Mouse (Mus musculus) midbrain, embryonic 10.5 days (tissue): ENCODE data around the gene Akain1. TPM values are rescaled to one million over a fixed set of nuclear protein-coding genes. Genes with fewer than 3 reads are reported as not detected.
A peak's percentile ranks its signal among the peaks of the same experiment; 100 is the strongest.

Source experiments
- DNase-seq: peaks from one replicate; pipeline ENCODE4 v3.0.0-alpha.2; 2017; ENCODE audit warnings: low spot score
- H3K27ac ChIP-seq: fragments of 300-500 bp; sonication (generic); replicated peaks from 2 replicates; pipeline ENCODE4 v1.5.1; 2016; ENCODE audit warnings: mild to moderate bottlenecking
- H3K27me3 ChIP-seq: fragments of 300-500 bp; sonication (generic); 2 replicates; pipeline ENCODE4 v1.6.1; 2016; ENCODE audit warnings: low read depth, mild to moderate bottlenecking; ENCODE audit not compliant: poor library complexity, severe bottlenecking
- H3K36me3 ChIP-seq: fragments of 300-500 bp; sonication (generic); 2 replicates; pipeline ENCODE4 v1.6.1; 2016; ENCODE audit warnings: mild to moderate bottlenecking, moderate library complexity
- H3K4me1 ChIP-seq: fragments of 300-500 bp; sonication (generic); 2 replicates; pipeline ENCODE4 v1.6.1; 2016
- H3K4me3 ChIP-seq: fragments of 300-500 bp; sonication (generic); 2 replicates; pipeline ENCODE4 v1.5.1; 2016; ENCODE audit warnings: mild to moderate bottlenecking, moderate library complexity
- H3K9me3 ChIP-seq: fragments of 300-500 bp; sonication (generic); replicated peaks from 2 replicates; pipeline ENCODE4 v1.6.1; 2016; ENCODE audit warnings: mild to moderate bottlenecking
- WGBS: fragments of 180-500 bp; shearing (Covaris S2); methylation state at CpG from one replicate; pipeline ENCODE4 v1.1.7; 2016; 5-methylcytosine and 5-hydroxymethylcytosine counted together
- polyA plus RNA-seq: library from polyadenylated mRNA; unstranded; fragments of >200 nt; fragmentation: Nextera tagmentation; extraction: Ambion mirVana; gene quantifications from 2 replicates; pipeline ENCODE4 v1.2.1, GENCODE M21; 2016

The Akain1 gene
- 0.05 TPM in 1 of 2 replicates, not detected in the other for polyA plus RNA-seq

GRCm38 (mm10) chr17:69438990-69439491, at the start of gene Akain1:
Gene Akain1 (plus strand): TSS chr17:69439326.
- peak; percentile 79 for DNase-seq
- H3K27ac ChIP-seq, result no peak within 1 kb of the TSS
- H3K27me3 ChIP-seq, result peaks cover 54% of the 10 kb centered on the region
- no peaks in the 10 kb centered on the region for H3K9me3 ChIP-seq
- 1% methylated on average over 42 of the region's 44 CpGs for whole genome bisulfite sequencing
- peak within 1 kb of the TSS; percentile 56 for H3K4me3 ChIP-seq
- H3K4me1 ChIP-seq, result peaks cover 19% of the 10 kb centered on the region
- H3K36me3 ChIP-seq, result no peaks in the 10 kb centered on the region

GRCm38 (mm10) chr17:69396147-69397033, 42.7 kb upstream of the Akain1 start:
- Histone ChIP-seq H3K27me3 (no peaks in the 10 kb centered on the region), H3K4me3 (no peak overlapping the region), H3K9me3 (no peaks in the 10 kb centered on the region), H3K4me1 (no peaks in the 10 kb centered on the region), H3K36me3 (peaks cover 4% of the 10 kb centered on the region; the same call in 1 of the 2 replicates), H3K27ac (no peak overlapping the region)
- peak; percentile 19 for DNase-seq
- WGBS, result 39% methylated on average over 14 of the region's 16 CpGs

- no peak overlapping the region for H3K27ac ChIP-seq
- H3K36me3 ChIP-seq, result no peaks in the 10 kb centered on the region
- no peak for DNase-seq
- H3K9me3 ChIP-seq, result no peaks in the 10 kb centered on the region
- no peaks in the 10 kb centered on the region for H3K27me3 ChIP-seq
- H3K4me1 ChIP-seq, result no peaks in the 10 kb centered on the region
- no peak overlapping the region for H3K4me3 ChIP-seq
- 67% methylated on average over 5 of the region's 5 CpGs for WGBS
Measured at GRCm38 (mm10) chr17:69397163-69397562, 42.0 kb upstream of the Akain1 start.

- Histone ChIP-seq H3K4me3 (no peak overlapping the region), H3K27ac (no peak overlapping the region), H3K27me3 (no peaks in the 10 kb centered on the region), H3K36me3 (no peaks in the 10 kb centered on the region), H3K9me3 (no peaks in the 10 kb centered on the region), H3K4me1 (no peaks in the 10 kb centered on the region)
- DNase-seq, result no peak
Measured at GRCm38 (mm10) chr17:69398092-69398491, 41.0 kb upstream of the Akain1 start.

GRCm38 (mm10) chr17:69401146-69401545, 38.0 kb upstream of the Akain1 start:
- Histone ChIP-seq H3K4me3 (no peak overlapping the region), H3K36me3 (no peaks in the 10 kb centered on the region), H3K27me3 (no peaks in the 10 kb centered on the region), H3K9me3 (no peaks in the 10 kb centered on the region), H3K4me1 (no peaks in the 10 kb centered on the region), H3K27ac (no peak overlapping the region)
- 81% methylated on average over 2 of the region's 2 CpGs for WGBS
- no peak for DNase-seq

GRCm38 (mm10) chr17:69416163-69416562, 23.0 kb upstream of the Akain1 start:
- H3K9me3 ChIP-seq, result no peaks in the 10 kb centered on the region
- no peaks in the 10 kb centered on the region for H3K36me3 ChIP-seq
- H3K4me3 ChIP-seq, result peak overlapping the region; percentile 82
- DNase-seq, result no peak
- H3K27me3 ChIP-seq, result no peaks in the 10 kb centered on the region
- H3K4me1 ChIP-seq, result peaks cover 15% of the 10 kb centered on the region
- H3K27ac ChIP-seq, result peak overlapping the region; percentile 98

- peaks cover 18% of the 10 kb centered on the region for H3K4me1 ChIP-seq
- H3K27ac ChIP-seq, result peak overlapping the region; percentile 98
- peak overlapping the region; percentile 82 for H3K4me3 ChIP-seq
- no peaks in the 10 kb centered on the region for H3K9me3 ChIP-seq
- H3K27me3 ChIP-seq, result no peaks in the 10 kb centered on the region
- under 1% methylated on average over 56 of the region's 56 CpGs for WGBS
- peak; percentile 93 for DNase-seq
- no peaks in the 10 kb centered on the region for H3K36me3 ChIP-seq
Measured at GRCm38 (mm10) chr17:69416920-69417661, 22.0 kb upstream of the Akain1 start.

GRCm38 (mm10) chr17:69417724-69418373, 21.3 kb upstream of the Akain1 start:
- Histone ChIP-seq H3K27me3 (no peaks in the 10 kb centered on the region), H3K27ac (peak overlapping the region; percentile 98), H3K9me3 (no peaks in the 10 kb centered on the region), H3K36me3 (no peaks in the 10 kb centered on the region), H3K4me1 (peaks cover 18% of the 10 kb centered on the region), H3K4me3 (peak overlapping the region; percentile 82)
- DNase-seq, result no peak
- WGBS, result 4% methylated on average over 26 of the region's 26 CpGs

GRCm38 (mm10) chr17:69421592-69421991, 17.5 kb upstream of the Akain1 start:
- WGBS, result 2% methylated on average over 1 of the region's 1 CpGs
- Histone ChIP-seq H3K9me3 (no peaks in the 10 kb centered on the region), H3K4me3 (no peak overlapping the region), H3K4me1 (peaks cover 10% of the 10 kb centered on the region), H3K36me3 (no peaks in the 10 kb centered on the region), H3K27me3 (no peaks in the 10 kb centered on the region), H3K27ac (peak overlapping the region; percentile 65)
- no peak for DNase-seq

- DNase-seq, result no peak
- Histone ChIP-seq H3K4me3 (no peak overlapping the region), H3K4me1 (peaks cover 19% of the 10 kb centered on the region), H3K27ac (no peak overlapping the region), H3K9me3 (no peaks in the 10 kb centered on the region), H3K27me3 (peaks cover 54% of the 10 kb centered on the region), H3K36me3 (no peaks in the 10 kb centered on the region)
- WGBS, result 78% methylated on average over 5 of the region's 5 CpGs
Measured at GRCm38 (mm10) chr17:69437836-69438235, 1.3 kb upstream of the Akain1 start.

- no peak for DNase-seq
- H3K27me3 ChIP-seq, result peaks cover 54% of the 10 kb centered on the region
- no peak overlapping the region for H3K27ac ChIP-seq
- H3K36me3 ChIP-seq, result no peaks in the 10 kb centered on the region
- H3K9me3 ChIP-seq, result no peaks in the 10 kb centered on the region
- WGBS, result 29% methylated on average over 14 of the region's 14 CpGs
- H3K4me3 ChIP-seq, result peak overlapping the region; percentile 56
- peaks cover 19% of the 10 kb centered on the region for H3K4me1 ChIP-seq
Measured at GRCm38 (mm10) chr17:69438486-69438885, 640 bp upstream of the Akain1 start.
